Mouse (Mus musculus) T-helper 17 cell (primary cell): ENCODE data around the gene Antxr1.

Source experiments
- in situ Hi-C, 2 experiments: fragments of 300-600 bp; cut with MboI, MseI; formaldehyde crosslinking; loops; 1 replicate in 1 of 2; 2 replicates in 1 of 2; pipeline ENCODE4 v1.15.1; 2025; ENCODE audit warnings: high pct_unique_total_duplicates in 2 of 2

Antxr1 gene

DNA sequence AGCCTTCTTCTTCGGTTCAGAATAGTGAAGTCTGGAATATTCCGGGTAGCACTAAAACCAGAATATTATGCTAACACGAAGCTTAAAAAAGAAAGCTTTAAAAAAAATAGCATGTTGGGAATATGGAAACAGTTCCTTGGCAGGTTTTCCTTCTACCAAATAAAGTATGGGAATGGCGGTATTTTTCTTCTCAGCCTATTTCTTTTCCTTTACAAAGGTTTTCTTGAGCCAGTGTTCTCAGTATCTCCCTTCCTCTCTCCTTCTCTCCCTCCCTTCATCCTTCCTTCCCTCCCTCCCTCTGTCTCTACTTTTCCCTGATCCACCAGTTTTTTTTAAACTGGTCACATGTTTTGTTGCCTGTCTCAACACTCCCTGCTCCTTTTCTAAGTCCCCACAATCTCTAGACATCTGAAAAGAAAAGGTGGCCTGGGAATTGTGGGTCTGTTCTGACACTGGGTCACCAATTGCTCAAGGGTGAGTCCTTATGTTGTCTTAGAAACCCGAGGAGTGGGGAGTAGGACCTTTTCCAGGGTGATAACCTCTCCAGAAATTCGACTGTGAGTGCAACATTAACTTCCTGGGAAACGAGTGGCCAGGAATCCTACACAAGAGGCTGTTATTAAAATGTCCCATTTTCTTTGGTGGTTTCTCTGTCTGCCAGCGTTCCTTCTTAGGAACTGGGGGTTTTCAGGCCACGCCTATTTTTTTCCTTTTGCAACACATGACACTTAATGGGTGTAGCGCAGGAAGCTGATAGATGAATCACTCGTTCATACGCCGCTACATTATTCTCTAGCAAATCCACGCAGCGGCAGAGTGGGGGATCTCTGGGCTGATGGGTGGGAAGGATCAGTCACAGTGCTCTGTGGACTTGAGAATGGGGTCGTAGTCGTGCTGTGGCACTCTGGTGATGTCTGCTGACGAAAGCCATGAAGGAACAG lies 42.4 kb downstream of the Antxr1 start:
- in situ Hi-C loops: no loop called here

- in situ Hi-C loops: no loop called here
These were observed 48.4 kb downstream of the Antxr1 start for GRCm38 (mm10) chr6:87287251-87287650.

- in situ Hi-C loops: no loop called here
These were observed 50.3 kb downstream of the Antxr1 start for GRCm38 (mm10) chr6:87285365-87285749.

DNA sequence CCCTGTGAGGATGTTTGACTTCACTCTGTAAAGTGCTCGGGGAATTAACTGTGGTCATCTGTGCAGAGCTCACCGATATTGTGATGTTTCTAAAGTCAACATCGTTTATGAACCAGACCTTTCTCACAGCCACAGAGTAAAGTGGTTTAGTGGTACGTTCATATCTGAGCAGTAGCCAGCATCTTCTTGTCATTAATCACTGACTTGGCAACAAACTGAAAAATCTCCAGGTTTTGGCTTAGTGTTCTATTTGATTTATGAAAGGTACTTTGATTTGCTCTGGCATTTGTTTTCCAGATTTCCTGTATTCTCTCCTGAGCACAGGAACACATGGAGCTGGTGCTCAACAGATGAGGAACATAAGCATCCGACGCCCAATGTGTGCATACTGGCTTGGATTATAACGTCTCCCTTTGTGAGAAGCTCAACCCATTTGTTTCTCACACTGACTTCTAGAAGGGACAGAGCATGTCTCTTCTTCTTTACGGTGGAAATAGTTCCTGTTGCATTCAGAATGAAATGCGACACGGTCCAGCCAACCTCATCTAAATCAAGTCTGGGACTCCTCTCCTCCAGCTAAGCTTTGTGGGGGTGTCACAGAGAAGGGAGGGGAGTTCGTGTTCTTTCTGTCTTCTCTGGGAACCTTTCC lies 50.8 kb downstream of the Antxr1 start:
- in situ Hi-C loops: no loop called here

GRCm38 (mm10) chr6:87282346-87282781 lies 53.3 kb downstream of the Antxr1 start:
- in situ Hi-C loops: no loop called here

GRCm38 (mm10) chr6:87281771-87282170 lies 53.9 kb downstream of the Antxr1 start:
- in situ Hi-C loops: no loop called here

GRCm38 (mm10) chr6:87278151-87278550 lies 57.5 kb downstream of the Antxr1 start:
- in situ Hi-C loops: no loop called here

GRCm38 (mm10) chr6:87277527-87277926 lies 58.1 kb downstream of the Antxr1 start:
- in situ Hi-C loops: no loop called here

DNA sequence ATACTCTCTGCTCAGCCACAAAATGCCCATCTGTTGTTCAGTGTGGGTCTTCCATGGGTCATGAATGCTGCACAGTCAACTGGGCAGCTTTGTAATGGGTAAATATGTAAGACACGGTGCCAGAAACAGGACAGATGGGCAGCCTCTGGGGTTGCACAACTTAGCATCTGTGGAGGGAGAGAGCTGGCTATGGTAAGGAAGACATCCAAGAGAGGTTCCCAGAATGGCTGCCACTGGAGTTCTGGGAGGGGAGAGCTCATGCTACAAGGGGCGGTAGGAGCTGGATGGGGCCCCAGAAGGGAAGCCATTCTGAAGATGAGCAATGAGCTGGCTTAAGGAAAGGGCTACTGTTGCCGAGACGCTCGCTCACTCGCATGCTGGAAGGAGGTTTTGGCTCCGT lies 58.7 kb downstream of the Antxr1 start:
- in situ Hi-C loops: no loop called here

- in situ Hi-C loops: loop anchor here in 1 of 2 experiments (5.0 kb wide), 1 partner anchor 42 kb away; no protein-coding TSS in a partner anchor
These were observed 60.8 kb downstream of the Antxr1 start for GRCm38 (mm10) chr6:87274779-87275178.

GRCm38 (mm10) chr6:87273791-87274190 lies 61.8 kb downstream of the Antxr1 start:
- in situ Hi-C loops: loop anchor here in 1 of 2 experiments (5.0 kb wide), 1 partner anchor 41 kb away; no protein-coding TSS in a partner anchor

DNA sequence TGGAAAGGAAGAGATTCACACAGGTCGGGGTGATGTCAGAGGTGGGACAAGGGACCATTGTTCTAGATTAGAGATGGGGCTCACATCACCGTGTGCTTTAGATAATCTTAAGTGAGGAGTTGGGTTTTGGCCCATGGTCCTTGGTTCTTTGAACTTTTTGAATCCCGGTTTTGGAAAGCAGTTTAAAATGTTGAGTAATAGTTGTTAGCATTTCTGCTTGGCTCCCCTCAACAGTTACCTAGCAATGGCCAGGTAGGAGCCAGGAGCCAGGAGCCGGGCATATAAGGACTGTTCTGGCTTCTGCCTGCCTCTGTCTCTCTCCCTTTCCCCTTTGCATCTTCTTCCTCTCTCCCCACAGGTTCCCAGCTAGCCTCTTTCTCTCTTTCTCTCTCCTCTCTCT lies 62.5 kb downstream of the Antxr1 start:
- in situ Hi-C loops: loop anchor here in 1 of 2 experiments (5.0 kb wide), 1 partner anchor 41 kb away; no protein-coding TSS in a partner anchor

GRCm38 (mm10) chr6:87272202-87272601 lies 63.4 kb downstream of the Antxr1 start:
- in situ Hi-C loops: loop anchor here in 1 of 2 experiments (5.0 kb wide), 1 partner anchor 40 kb away; no protein-coding TSS in a partner anchor

GRCm38 (mm10) chr6:87270452-87270851 lies 65.2 kb downstream of the Antxr1 start:
- in situ Hi-C loops: loop anchor here in 1 of 2 experiments (5.0 kb wide), 1 partner anchor 38 kb away; no protein-coding TSS in a partner anchor

DNA sequence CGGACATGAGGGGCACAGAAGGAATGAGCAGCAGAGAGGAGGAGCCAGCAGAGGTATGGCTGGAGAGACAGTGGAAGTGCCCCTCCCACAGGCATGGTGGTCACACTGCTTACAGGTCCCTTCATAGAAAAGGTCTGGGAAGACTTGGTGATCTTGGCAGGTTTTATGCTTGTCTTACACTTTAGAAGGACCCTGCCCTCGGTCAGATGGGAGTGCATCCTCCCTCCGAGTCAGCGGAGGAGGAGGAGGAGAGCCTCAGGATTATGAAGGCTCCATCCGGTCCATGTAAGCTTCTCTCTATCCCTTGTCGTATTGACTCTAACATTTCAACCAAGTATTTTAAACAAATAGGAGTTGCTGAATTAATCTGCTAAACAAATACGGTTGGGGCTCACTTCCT lies 65.7 kb downstream of the Antxr1 start:
- in situ Hi-C loops: loop anchor here in 1 of 2 experiments (5.0 kb wide), 1 partner anchor 38 kb away; no protein-coding TSS in a partner anchor

DNA sequence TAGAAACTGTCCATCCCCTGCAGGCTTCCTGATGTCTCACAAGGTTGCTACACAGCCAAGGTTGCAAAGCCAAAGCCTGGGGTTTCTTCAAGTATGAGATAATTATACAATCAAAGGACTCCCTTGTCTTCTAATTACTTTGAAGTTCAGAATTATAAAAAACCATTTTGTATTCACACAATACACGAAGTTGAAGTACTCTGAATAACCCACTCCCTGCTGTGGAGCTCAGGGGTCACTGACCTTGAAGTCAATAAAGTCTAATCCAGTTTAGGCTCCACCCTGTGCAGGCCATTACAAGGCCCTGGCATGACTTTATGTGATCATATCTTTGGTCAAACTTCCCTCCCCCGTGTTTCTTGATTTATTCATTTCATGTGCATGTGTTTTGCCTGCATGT lies 73.0 kb downstream of the Antxr1 start:
- in situ Hi-C loops: no loop called here

GRCm38 (mm10) chr6:87258976-87259375 lies 76.6 kb downstream of the Antxr1 start:
- in situ Hi-C loops: no loop called here

DNA sequence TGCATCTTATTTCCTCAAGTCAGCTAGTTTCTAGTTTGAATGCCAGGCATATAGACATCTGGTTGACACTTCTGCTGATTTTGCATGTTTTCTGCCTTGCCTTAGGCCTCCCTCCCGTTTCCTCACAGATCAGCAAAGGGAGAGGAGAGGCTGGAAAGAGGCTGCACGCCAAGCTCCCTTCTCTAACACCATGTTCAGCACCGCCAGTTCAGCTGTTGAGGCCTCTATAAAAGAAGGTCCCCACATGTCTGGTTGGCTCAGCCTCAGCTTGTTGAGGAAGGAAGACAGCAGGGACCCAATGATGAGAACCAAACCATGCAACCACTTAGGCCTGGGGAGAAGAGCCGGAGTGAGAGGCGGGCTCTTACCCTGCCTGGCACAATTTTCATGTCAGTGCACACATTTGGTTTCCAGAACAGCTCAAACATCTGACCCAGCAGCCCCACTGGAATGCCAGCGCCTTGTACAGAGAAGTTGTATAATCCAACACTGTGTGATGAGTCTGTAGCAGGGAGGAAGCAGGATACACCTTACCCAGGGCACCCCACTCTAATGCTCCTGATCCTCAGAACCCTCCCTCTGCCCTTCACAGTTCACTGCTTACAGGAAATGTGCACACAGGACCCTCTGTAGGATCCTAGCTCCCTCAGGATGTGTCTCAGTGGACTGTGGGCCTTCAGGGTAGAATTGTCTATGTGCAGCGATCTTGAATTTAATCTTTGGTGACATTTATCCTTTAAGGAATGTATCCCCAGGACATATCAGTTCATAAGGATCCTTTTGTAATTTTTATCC lies 77.4 kb downstream of the Antxr1 start:
- in situ Hi-C loops: no loop called here

DNA sequence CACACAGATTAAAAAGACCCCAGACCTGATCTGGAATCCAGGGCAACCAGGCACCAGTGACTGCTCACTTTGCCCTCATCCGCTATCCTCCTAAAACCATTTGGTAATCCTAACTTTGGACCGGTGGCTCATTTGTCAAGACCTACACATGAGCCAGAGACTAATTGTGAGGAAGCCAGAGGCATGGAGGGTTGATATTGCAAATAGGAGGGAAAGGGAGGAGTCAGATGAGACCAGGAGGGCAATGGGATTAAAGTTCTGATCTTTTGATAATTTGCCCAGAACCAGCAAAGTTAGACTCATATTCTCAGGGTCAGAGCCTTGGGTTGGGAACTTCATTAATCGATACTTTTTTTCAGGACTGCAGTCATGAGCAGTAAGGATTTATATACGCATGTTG lies 78.2 kb downstream of the Antxr1 start:
- in situ Hi-C loops: no loop called here

GRCm38 (mm10) chr6:87255668-87256067 lies 80.0 kb downstream of the Antxr1 start:
- in situ Hi-C loops: no loop called here

- in situ Hi-C loops: no loop called here
These were observed 80.9 kb downstream of the Antxr1 start for GRCm38 (mm10) chr6:87254756-87255155.
